Mouse (Mus musculus): ENCODE measurements around the gene Adra1b. TPM values are rescaled to one million over a fixed set of nuclear protein-coding genes. Genes with fewer than 3 reads are reported as not detected.

Gene Adra1b
- total and polyA plus RNA-seq, 2 experiments from 2014 or later: 21.1 to 39.7 TPM

DNA sequence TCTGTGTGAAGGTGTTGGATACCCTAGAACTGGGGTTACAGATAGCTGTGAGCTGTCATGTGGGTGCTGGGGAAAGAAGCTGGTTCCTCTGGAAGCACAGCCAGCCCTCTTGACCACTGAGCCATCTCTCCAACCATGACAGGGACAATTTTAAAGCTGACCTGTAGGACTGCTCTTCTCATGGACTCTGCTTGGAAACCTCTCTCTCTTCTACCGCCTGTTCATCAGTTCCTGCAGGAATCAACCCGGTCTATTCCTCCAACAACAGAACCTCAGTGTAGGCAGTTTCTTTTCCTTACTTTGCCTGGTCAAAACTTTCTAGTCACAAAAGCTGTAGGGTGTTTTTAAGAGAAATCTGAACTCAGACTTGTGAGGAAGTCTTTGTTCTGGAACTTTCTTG, 1.3 kb downstream of the Adra1b start:
- Histone ChIP-seq H3K9me3 (ENCODE audit: low read length) (no peaks in the 10 kb centered on the region), H3K27ac (no peak overlapping the region), H3K4me1 (ENCODE audit: insufficient read depth, low read length) (no peaks in the 10 kb centered on the region), H3K36me3 (ENCODE audit: insufficient read depth, low read length) (no peaks in the 10 kb centered on the region), H3K27me3 (ENCODE audit: insufficient read depth, low read length) (no peaks in the 10 kb centered on the region), H3K4me2 (ENCODE audit: low read depth, low read length) (no peak overlapping the region), H3K4me3 (ENCODE audit: low read length) (no peak overlapping the region), H3K9ac (replicated peaks; ENCODE audit: low read length) (no peak overlapping the region)
- TF ChIP-seq CTCF (IDR thresholded peaks at IDR 0.05; ENCODE audit: low read depth): no peak
- DNase-seq (ENCODE audit: low spot score) (no peak), ATAC-seq (no peak)
- WGBS: 91% methylated on average over 2 of the region's 2 CpGs

DNA sequence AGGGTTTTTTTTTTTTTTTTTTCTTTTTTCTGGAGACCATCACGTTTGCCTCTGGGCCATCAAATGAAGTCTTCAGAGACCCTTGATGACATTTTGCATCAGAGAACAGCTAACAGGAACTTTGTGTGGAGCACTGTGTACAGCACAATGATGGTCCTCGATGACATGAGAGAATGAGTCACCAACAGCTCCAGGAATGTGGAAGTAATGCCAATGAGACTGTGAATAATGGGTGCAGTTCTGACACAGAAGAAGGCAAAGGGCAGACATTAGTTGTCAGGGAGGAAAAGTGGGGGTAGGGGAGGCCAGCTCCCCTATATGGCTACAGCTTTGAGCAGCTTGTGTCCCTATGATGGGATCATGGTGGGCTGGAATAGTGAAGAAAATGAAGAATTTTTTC, 5.7 kb downstream of the Adra1b start:
- DNase-seq (ENCODE audit: low spot score) (no peak), ATAC-seq (no peak)
- Histone ChIP-seq H3K4me3 (ENCODE audit: low read length) (no peak overlapping the region), H3K9ac (replicated peaks; ENCODE audit: low read length) (no peak overlapping the region), H3K4me2 (ENCODE audit: low read depth, low read length) (no peak overlapping the region), H3K27me3 (ENCODE audit: insufficient read depth, low read length) (no peaks in the 10 kb centered on the region; the same call in 1 of the 2 replicates), H3K9me3 (ENCODE audit: low read length) (no peaks in the 10 kb centered on the region), H3K36me3 (ENCODE audit: insufficient read depth, low read length) (no peaks in the 10 kb centered on the region), H3K4me1 (ENCODE audit: insufficient read depth, low read length) (no peaks in the 10 kb centered on the region), H3K27ac (no peak overlapping the region)
- no peak for TF ChIP-seq CTCF (IDR thresholded peaks at IDR 0.05; ENCODE audit: low read depth)
- WGBS: 57% methylated on average over 2 of the region's 2 CpGs

DNA sequence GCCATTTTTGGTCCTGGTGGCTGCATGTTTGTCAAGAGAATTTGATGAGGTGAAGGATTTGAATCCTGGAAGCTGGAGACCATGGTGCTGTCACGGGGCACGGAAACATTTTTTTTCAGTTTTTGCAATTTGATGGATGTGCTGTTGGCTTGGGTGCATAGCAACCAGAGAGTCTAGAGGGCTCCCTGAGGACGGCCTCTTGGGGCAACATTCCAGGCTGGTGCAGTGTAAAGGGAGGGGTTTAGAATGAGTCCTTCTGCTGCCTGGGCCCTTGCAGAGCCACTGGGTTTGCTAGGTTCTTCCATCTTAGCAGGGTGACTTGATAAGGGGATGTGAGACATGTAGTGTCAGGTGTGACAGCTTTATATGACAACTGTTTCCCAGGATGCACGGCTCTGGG, 8.5 kb downstream of the Adra1b start:
- Histone ChIP-seq H3K4me3 (ENCODE audit: low read length) (no peak overlapping the region), H3K9me3 (ENCODE audit: low read length) (no peaks in the 10 kb centered on the region), H3K27me3 (ENCODE audit: insufficient read depth, low read length) (no peaks in the 10 kb centered on the region; the same call in 1 of the 2 replicates), H3K4me2 (ENCODE audit: low read depth, low read length) (no peak overlapping the region), H3K4me1 (ENCODE audit: insufficient read depth, low read length) (peaks cover 6% of the 10 kb centered on the region; the same call in 1 of the 2 replicates), H3K36me3 (ENCODE audit: insufficient read depth, low read length) (no peaks in the 10 kb centered on the region), H3K9ac (replicated peaks; ENCODE audit: low read length) (no peak overlapping the region), H3K27ac (no peak overlapping the region)
- DNase-seq (ENCODE audit: low spot score) (no peak), ATAC-seq (no peak)
- no peak for TF ChIP-seq CTCF (IDR thresholded peaks at IDR 0.05; ENCODE audit: low read depth)
- WGBS: 58% methylated on average over 4 of the region's 4 CpGs

DNA sequence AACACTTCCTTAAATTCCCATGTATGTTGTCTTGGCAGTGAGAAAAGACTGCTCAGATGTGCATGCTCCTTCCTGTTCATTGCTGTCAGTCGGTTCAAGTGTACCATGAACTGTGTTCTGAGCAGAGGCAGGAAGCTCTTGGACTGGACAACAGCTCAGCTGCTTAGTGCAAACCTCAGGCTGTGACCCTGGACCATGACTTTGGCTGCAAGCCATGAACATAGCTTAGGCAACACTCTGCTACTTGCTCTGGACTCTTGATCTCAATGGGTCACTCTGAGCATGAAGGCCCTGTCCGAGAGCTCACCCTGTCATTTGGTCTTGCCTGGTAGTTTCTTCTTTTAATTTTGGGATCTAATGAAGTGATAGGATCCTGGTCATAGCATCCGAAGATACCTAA, 9.6 kb downstream of the Adra1b start:
- H3K4me3 ChIP-seq (ENCODE audit: low read length): no peak overlapping the region
- H3K9ac ChIP-seq (replicated peaks; ENCODE audit: low read length): no peak overlapping the region
- no peak overlapping the region for H3K27ac ChIP-seq
- TF ChIP-seq CTCF (IDR thresholded peaks at IDR 0.05; ENCODE audit: low read depth): no peak
- H3K9me3 ChIP-seq (ENCODE audit: low read length): no peaks in the 10 kb centered on the region
- no peaks in the 10 kb centered on the region; the same call in 1 of the 2 replicates for H3K27me3 ChIP-seq (ENCODE audit: insufficient read depth, low read length)
- no peak overlapping the region for H3K4me2 ChIP-seq (ENCODE audit: low read depth, low read length)
- WGBS: 91% methylated on average over 3 of the region's 3 CpGs
- H3K36me3 ChIP-seq (ENCODE audit: insufficient read depth, low read length): no peaks in the 10 kb centered on the region
- DNase-seq (ENCODE audit: low spot score) (no peak), ATAC-seq (no peak)
- H3K4me1 ChIP-seq (ENCODE audit: insufficient read depth, low read length): peaks cover 6% of the 10 kb centered on the region; the same call in 1 of the 2 replicates

DNA sequence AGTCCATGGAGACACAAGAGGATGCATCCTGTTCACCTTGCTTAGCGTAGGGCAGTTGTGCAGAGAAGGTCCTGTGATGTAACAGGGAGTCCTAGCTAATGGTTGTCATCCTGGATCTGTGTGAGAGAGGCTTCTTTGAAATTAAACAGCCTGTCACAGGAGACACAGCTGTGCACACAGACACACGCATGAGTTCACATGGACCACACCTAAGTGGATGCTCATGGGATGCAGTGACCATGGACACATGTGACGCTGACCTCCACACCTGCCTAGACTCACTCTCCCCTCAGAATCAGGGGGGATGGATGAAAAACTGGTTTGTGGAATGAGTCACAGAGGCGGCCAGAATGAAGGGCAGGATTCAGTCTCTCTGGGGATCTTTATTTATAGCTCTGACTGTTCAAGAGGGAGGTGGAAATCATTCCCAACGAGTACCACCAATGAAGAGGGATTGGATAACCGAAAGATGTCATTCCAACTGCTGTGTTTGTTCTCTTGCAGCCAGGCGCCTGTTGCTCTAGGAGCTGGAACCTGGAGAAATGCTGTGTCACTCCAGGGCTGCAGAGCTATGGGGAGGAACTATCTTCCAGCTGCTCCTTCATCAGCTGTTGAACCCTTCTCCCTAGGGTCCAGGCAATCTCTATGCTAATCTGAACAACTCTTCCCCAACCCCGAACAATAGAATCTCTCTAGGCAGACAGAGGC, 11.6 kb downstream of the Adra1b start:
- Histone ChIP-seq H3K4me1 (ENCODE audit: insufficient read depth, low read length) (peaks cover 6% of the 10 kb centered on the region; the same call in 1 of the 2 replicates), H3K4me2 (ENCODE audit: low read depth, low read length) (no peak overlapping the region), H3K27me3 (ENCODE audit: insufficient read depth, low read length) (no peaks in the 10 kb centered on the region; the same call in 1 of the 2 replicates), H3K9me3 (ENCODE audit: low read length) (no peaks in the 10 kb centered on the region), H3K4me3 (ENCODE audit: low read length) (no peak overlapping the region), H3K9ac (replicated peaks; ENCODE audit: low read length) (no peak overlapping the region), H3K36me3 (ENCODE audit: insufficient read depth, low read length) (no peaks in the 10 kb centered on the region), H3K27ac (no peak overlapping the region)
- peak; percentile 63; the same call in 1 of the 2 replicates for ATAC-seq
- peak; percentile 23 for DNase-seq (ENCODE audit: low spot score)
- WGBS: 65% methylated on average over 8 of the region's 8 CpGs
- no peak for TF ChIP-seq CTCF (IDR thresholded peaks at IDR 0.05; ENCODE audit: low read depth)

DNA sequence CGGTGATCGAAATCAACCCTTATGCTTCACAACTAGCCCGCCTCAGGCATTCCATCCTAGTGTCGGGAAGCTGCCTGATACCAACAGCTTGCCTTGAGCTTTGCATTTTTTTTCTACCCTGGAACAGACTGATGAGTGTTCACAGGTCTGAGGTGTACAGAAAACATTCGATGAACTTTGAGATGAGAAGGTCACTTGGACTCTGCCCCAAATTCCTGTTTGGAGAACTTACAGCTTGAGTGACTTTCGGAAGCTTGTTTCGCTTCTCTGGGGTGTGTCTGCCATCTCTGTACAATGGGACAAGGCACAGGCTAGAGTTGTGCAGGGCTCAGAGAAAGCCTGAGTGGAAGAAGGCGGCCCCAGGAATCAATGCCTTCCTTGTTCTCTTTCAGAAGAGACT, 12.3 kb downstream of the Adra1b start:
- Histone ChIP-seq H3K4me3 (ENCODE audit: low read length) (no peak overlapping the region), H3K4me2 (ENCODE audit: low read depth, low read length) (no peak overlapping the region), H3K4me1 (ENCODE audit: insufficient read depth, low read length) (peaks cover 6% of the 10 kb centered on the region; the same call in 1 of the 2 replicates), H3K9ac (replicated peaks; ENCODE audit: low read length) (no peak overlapping the region), H3K9me3 (ENCODE audit: low read length) (no peaks in the 10 kb centered on the region), H3K27me3 (ENCODE audit: insufficient read depth, low read length) (no peaks in the 10 kb centered on the region; the same call in 1 of the 2 replicates), H3K36me3 (ENCODE audit: insufficient read depth, low read length) (no peaks in the 10 kb centered on the region), H3K27ac (no peak overlapping the region)
- DNase-seq (ENCODE audit: low spot score) (no peak), ATAC-seq (no peak)
- WGBS: 88% methylated on average over 8 of the region's 8 CpGs
- no peak for TF ChIP-seq CTCF (IDR thresholded peaks at IDR 0.05; ENCODE audit: low read depth)

DNA sequence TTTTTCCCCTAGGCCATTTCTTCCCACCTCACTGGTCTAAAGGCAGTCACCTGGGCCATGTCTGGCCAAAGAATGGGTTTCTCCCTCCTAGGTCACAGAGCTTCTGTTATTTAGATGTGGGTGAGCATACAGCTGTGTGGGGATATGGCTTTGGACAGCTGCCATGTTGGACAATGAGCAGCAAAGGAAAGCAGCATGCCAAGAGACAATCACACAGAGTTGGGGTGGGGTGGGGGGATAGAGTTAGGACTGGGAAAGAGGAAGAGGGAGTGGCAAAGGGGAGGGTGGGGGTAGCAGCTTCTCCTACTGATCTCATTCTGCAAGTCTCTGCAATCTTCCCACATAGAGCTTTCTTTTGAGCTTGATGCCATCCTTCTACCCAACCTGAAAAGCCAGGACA, 13.4 kb downstream of the Adra1b start:
- peaks cover 6% of the 10 kb centered on the region; the same call in 1 of the 2 replicates for H3K4me1 ChIP-seq (ENCODE audit: insufficient read depth, low read length)
- no peaks in the 10 kb centered on the region; the same call in 1 of the 2 replicates for H3K27me3 ChIP-seq (ENCODE audit: insufficient read depth, low read length)
- TF ChIP-seq CTCF (IDR thresholded peaks at IDR 0.05; ENCODE audit: low read depth): no peak
- H3K36me3 ChIP-seq (ENCODE audit: insufficient read depth, low read length): no peaks in the 10 kb centered on the region
- ATAC-seq (no peak), DNase-seq (ENCODE audit: low spot score) (no peak)
- H3K27ac ChIP-seq: no peak overlapping the region
- H3K9ac ChIP-seq (replicated peaks; ENCODE audit: low read length): no peak overlapping the region
- H3K9me3 ChIP-seq (ENCODE audit: low read length): no peaks in the 10 kb centered on the region
- H3K4me3 ChIP-seq (ENCODE audit: low read length): no peak overlapping the region
- H3K4me2 ChIP-seq (ENCODE audit: low read depth, low read length): no peak overlapping the region

Measured in hindbrain, postnatal 0 days (tissue).